Comparison of ENCODE assay signal across 21 mouse cellular contexts in the genomic region with DNA sequence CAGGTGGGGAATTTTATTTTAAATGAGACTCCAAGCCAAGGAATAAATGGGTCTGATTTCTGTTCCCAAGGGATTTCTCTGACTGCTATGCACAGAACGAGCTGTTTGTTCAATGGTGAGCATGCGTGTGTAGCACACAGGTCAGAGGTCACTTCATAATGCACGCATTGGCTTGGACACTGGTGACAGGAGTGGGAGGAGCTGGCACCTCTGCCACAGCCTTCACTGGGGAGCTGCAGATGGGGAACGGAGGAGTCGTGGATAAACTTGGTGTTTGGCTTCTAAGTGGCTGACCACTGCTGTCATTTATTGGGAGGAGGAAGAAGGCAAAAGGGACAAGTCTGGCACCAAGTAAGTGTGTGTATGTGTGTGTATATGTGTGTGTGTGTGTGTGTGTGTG.
DNase-seq lines count a peak whose midpoint lies in the region; ATAC-seq and TF ChIP-seq lines count a peak whose summit lies in the region.
"Had no signal": no experiment of that assay in that cellular context is flagged by ENCODE, and none has a peak within 500 bp of the region (broad histone marks: within the 10 kb centered on the region; RNA-seq: fewer than 3 reads in every experiment).

No protein-coding gene starts in this region.

- no peaks in the 10 kb centered on the region for H3K9me3 ChIP-seq in heart, embryonic 13.5 days
- no peaks in the 10 kb centered on the region for H3K9me3 ChIP-seq in stomach, embryonic 14.5 days (ENCODE audit: control insufficient read depth, low read depth, low read length)
- no peaks in the 10 kb centered on the region for H3K9me3 ChIP-seq in stomach, postnatal 0 days (ENCODE audit: control insufficient read depth, low read length)
- no peaks in the 10 kb centered on the region for H3K9me3 ChIP-seq in limb, embryonic 11.5 days (ENCODE audit: control insufficient read depth, low read length)
- no peaks in the 10 kb centered on the region for H3K9me3 ChIP-seq in kidney, embryonic 15.5 days (replicated peaks)
- H3K9me3 ChIP-seq: forebrain, embryonic 12.5 days; hindbrain, embryonic 15.5 days had no signal

- no peak overlapping the region for H3K4me3 ChIP-seq in heart, embryonic 13.5 days
- no peak overlapping the region for H3K4me3 ChIP-seq in stomach, embryonic 14.5 days (ENCODE audit: low read depth, low read length)
- H3K4me3 ChIP-seq in stomach, postnatal 0 days (ENCODE audit: low read depth, low read length), result no peak overlapping the region
- no peak overlapping the region for H3K4me3 ChIP-seq in limb, embryonic 11.5 days (ENCODE audit: low read depth, low read length)
- H3K4me3 ChIP-seq in kidney, embryonic 15.5 days (replicated peaks), result no peak overlapping the region
- H3K4me3 ChIP-seq: forebrain, embryonic 12.5 days; hindbrain, embryonic 15.5 days; myocyte had no signal

- 0 out of 2 replicates have a peak overlapping the region, but pooled peaks have one; percentile 24 for H3K27ac ChIP-seq in heart, embryonic 13.5 days (replicated peaks)
- peak overlapping the region; percentile 44; the same call in 1 of the 2 replicates for H3K27ac ChIP-seq in stomach, embryonic 14.5 days (ENCODE audit: low read length)
- no peak overlapping the region for H3K27ac ChIP-seq in stomach, postnatal 0 days (replicated peaks)
- peak overlapping the region; percentile 76 for H3K27ac ChIP-seq in limb, embryonic 11.5 days (replicated peaks; ENCODE audit: low read depth, low read length)
- no peak overlapping the region for H3K27ac ChIP-seq in kidney, embryonic 15.5 days
- H3K27ac ChIP-seq: forebrain, embryonic 12.5 days; hindbrain, embryonic 15.5 days; liver, embryonic 14.5 days had no signal

- no peaks in the 10 kb centered on the region for H3K27me3 ChIP-seq in heart, embryonic 13.5 days (replicated peaks)
- H3K27me3 ChIP-seq in stomach, embryonic 14.5 days (ENCODE audit: control insufficient read depth, insufficient read depth, low read length), result no peaks in the 10 kb centered on the region
- no peaks in the 10 kb centered on the region for H3K27me3 ChIP-seq in stomach, postnatal 0 days (ENCODE audit: control insufficient read depth, insufficient read depth, low read length)
- H3K27me3 ChIP-seq in limb, embryonic 11.5 days (ENCODE audit: control insufficient read depth, insufficient read depth, low read length), result no peaks in the 10 kb centered on the region
- H3K27me3 ChIP-seq in kidney, embryonic 15.5 days, result no peaks in the 10 kb centered on the region
- H3K27me3 ChIP-seq: hindbrain, embryonic 15.5 days had no signal

- H3K36me3 ChIP-seq in heart, embryonic 13.5 days, result no peaks in the 10 kb centered on the region
- no peaks in the 10 kb centered on the region for H3K36me3 ChIP-seq in stomach, embryonic 14.5 days (ENCODE audit: control insufficient read depth, insufficient read depth, low read length)
- no peaks in the 10 kb centered on the region for H3K36me3 ChIP-seq in stomach, postnatal 0 days (ENCODE audit: control insufficient read depth, insufficient read depth, low read length)
- no peaks in the 10 kb centered on the region for H3K36me3 ChIP-seq in limb, embryonic 11.5 days (ENCODE audit: control insufficient read depth, insufficient read depth, low read length)
- no peaks in the 10 kb centered on the region for H3K36me3 ChIP-seq in kidney, embryonic 15.5 days
- H3K36me3 ChIP-seq: forebrain, embryonic 12.5 days; hindbrain, embryonic 15.5 days had no signal

- ATAC-seq in heart, embryonic 13.5 days (ENCODE audit: extremely low read depth, insufficient number of reproducible peaks, low FRiP score, low TSS enrichment), result no peak
- no peak for ATAC-seq in stomach, embryonic 14.5 days (ENCODE audit: insufficient number of reproducible peaks, insufficient read depth, low FRiP score, low read depth)
- ATAC-seq in stomach, postnatal 0 days (ENCODE audit: low FRiP score, low TSS enrichment), result no peak
- peak; percentile 38; the same call in 1 of the 2 replicates for ATAC-seq in limb, embryonic 11.5 days (ENCODE audit: insufficient number of reproducible peaks, low FRiP score, low TSS enrichment, low read depth)
- no peak for ATAC-seq in kidney, embryonic 15.5 days (replicated peaks; ENCODE audit: low FRiP score)
- ATAC-seq: intestine, postnatal 0 days; lung, postnatal 0 days had no signal

- H3K4me1 ChIP-seq in heart, embryonic 13.5 days, result peaks cover 22% of the 10 kb centered on the region
- peaks cover 12% of the 10 kb centered on the region; the same call in 1 of the 2 replicates for H3K4me1 ChIP-seq in stomach, embryonic 14.5 days (ENCODE audit: control insufficient read depth, insufficient read depth, low read length)
- no peaks in the 10 kb centered on the region for H3K4me1 ChIP-seq in stomach, postnatal 0 days (replicated peaks; ENCODE audit: control insufficient read depth, insufficient read depth)
- peaks cover 26% of the 10 kb centered on the region for H3K4me1 ChIP-seq in limb, embryonic 11.5 days (ENCODE audit: control insufficient read depth, insufficient read depth, low read length)
- peaks cover 7% of the 10 kb centered on the region for H3K4me1 ChIP-seq in kidney, embryonic 15.5 days
- H3K4me1 ChIP-seq: forebrain, embryonic 12.5 days; hindbrain, embryonic 15.5 days had no signal

- H3K4me2 ChIP-seq in heart, embryonic 13.5 days, result no peak overlapping the region
- no peak overlapping the region for H3K4me2 ChIP-seq in stomach, embryonic 14.5 days (replicated peaks; ENCODE audit: low read depth, low read length)
- H3K4me2 ChIP-seq in stomach, postnatal 0 days (replicated peaks; ENCODE audit: low read depth), result no peak overlapping the region
- peak overlapping the region; percentile 36 for H3K4me2 ChIP-seq in limb, embryonic 11.5 days (ENCODE audit: low read depth, severe bottlenecking)
- H3K4me2 ChIP-seq in kidney, embryonic 15.5 days, result no peak overlapping the region
- H3K4me2 ChIP-seq: forebrain, embryonic 12.5 days; hindbrain, embryonic 15.5 days had no signal

- TF ChIP-seq CTCF in stomach, postnatal 0 days (IDR thresholded peaks at IDR 0.05; ENCODE audit: low read depth), result no peak

- DNase-seq in heart, adult 9 months (ENCODE audit: low spot score in 2 of 2), result no peak
- DNase-seq in stomach, postnatal 0 days (ENCODE audit: low spot score), result no peak
- peak; percentile 57 for DNase-seq in limb, embryonic 11.5 days (ENCODE audit: low spot score)
- no peak for DNase-seq in cerebellum, postnatal 36 days
- no peak for DNase-seq in adrenal gland, adult 2 months
- DNase-seq: B cell, adult 2 months; cerebellum, adult 2 months; gastrocnemius, postnatal 14 days; heart, postnatal 14 days; midbrain, embryonic 14.5 days; right cerebral cortex, postnatal 4 days; thymus, postnatal 25 days had no signal

- WGBS in heart, embryonic 13.5 days, result 52% methylated on average over 5 of the region's 5 CpGs
- 31% methylated on average over 5 of the region's 5 CpGs for WGBS in stomach, embryonic 14.5 days
- WGBS in stomach, postnatal 0 days, result 46% methylated on average over 5 of the region's 5 CpGs
- 22% methylated on average over 5 of the region's 5 CpGs for WGBS in limb, embryonic 11.5 days
- 44% methylated on average over 5 of the region's 5 CpGs for WGBS in kidney, embryonic 15.5 days

- no peak for TF ChIP-seq EP300 in stomach, postnatal 0 days (optimal IDR thresholded peaks at IDR 0.05)

- H3K9ac ChIP-seq in heart, embryonic 13.5 days, result no peak overlapping the region
- no peak overlapping the region for H3K9ac ChIP-seq in stomach, embryonic 14.5 days (replicated peaks; ENCODE audit: low read depth, low read length)
- no peak overlapping the region for H3K9ac ChIP-seq in stomach, postnatal 0 days (ENCODE audit: low read length)
- H3K9ac ChIP-seq in limb, embryonic 11.5 days (ENCODE audit: low read length), result no peak overlapping the region
- no peak overlapping the region for H3K9ac ChIP-seq in kidney, embryonic 15.5 days
- H3K9ac ChIP-seq: forebrain, embryonic 12.5 days; hindbrain, embryonic 15.5 days; liver, embryonic 14.5 days had no signal

Comparison
In these comparisons a context has a peak if more than half of its experiments do, and no peak if none do; other contexts are left out.
1. H3K27ac ChIP-seq: peak in heart, embryonic 13.5 days (single experiment), stomach, embryonic 14.5 days (single experiment) and limb, embryonic 11.5 days (single experiment); none in stomach, postnatal 0 days (single experiment) and kidney, embryonic 15.5 days (single experiment).